Mouse (Mus musculus) erythroblast, embryonic 14.5 days (primary cell): ENCODE results near the gene Pck1.

ENCODE experiments used
- GATA1 ChIP-seq: IDR thresholded peaks from 2 replicates; pipeline ENCODE4 v1.6.1; 2012; ENCODE audit warnings: low read length, inconsistent platforms, mixed read lengths
- TAL1 ChIP-seq: IDR thresholded peaks from 3 replicates; pipeline ENCODE4 v1.6.1; 2012; ENCODE audit warnings: low read length, inconsistent platforms, mixed read lengths

DNA sequence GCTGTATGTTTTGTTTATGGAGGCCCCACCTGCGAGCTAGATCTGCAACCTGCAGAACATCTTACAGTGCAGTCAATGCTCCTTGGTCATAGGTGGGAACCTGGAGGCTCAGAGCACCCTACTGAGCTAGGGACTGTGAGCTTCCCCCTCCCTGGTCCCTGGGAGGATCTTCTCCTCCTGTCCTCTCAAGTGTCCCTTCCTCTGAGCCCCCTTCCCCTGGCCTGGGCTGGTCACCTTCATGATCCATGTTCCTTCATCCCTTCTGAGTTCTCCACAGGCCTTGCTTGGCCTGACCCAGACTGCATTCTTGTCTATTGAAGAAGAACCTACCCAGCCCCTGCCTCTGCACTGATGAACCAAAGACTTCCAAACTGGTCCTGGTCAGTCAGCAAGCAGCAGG lies 21.7 kb downstream of the Pck1 start:
- TF ChIP-seq GATA1 = no peak
- no peak for TF ChIP-seq TAL1
